Mouse (Mus musculus) embryonic facial prominence, embryonic 15.5 days (tissue): Measurements from ENCODE around the gene Cntnap5a. TPM values are rescaled to one million over a fixed set of nuclear protein-coding genes. Genes with fewer than 3 reads are reported as not detected.

Source experiments
- ATAC-seq: fragments of 200-750 bp; cut with Nextera tagmentation; 2 replicates; pipeline ENCODE4 v1.8.0; 2017; ENCODE audit warnings: low read depth, moderate TSS enrichment; ENCODE audit not compliant: insufficient number of reproducible peaks, low FRiP score, low TSS enrichment
- H3K27ac ChIP-seq: fragments of 300-500 bp; sonication (generic); replicated peaks from 2 replicates; pipeline ENCODE4 v1.5.1; 2015; ENCODE audit warnings: mild to moderate bottlenecking, inconsistent platforms
- H3K27me3 ChIP-seq: fragments of 300-500 bp; sonication (generic); 2 replicates; pipeline ENCODE4 v1.6.1; 2015; ENCODE audit warnings: inconsistent platforms
- H3K36me3 ChIP-seq: fragments of 300-500 bp; sonication (generic); 2 replicates; pipeline ENCODE4 v1.6.1; 2015; ENCODE audit warnings: mild to moderate bottlenecking, inconsistent platforms
- H3K4me1 ChIP-seq: fragments of 300-500 bp; sonication (generic); 2 replicates; pipeline ENCODE4 v1.6.1; 2015; ENCODE audit warnings: inconsistent platforms
- H3K4me2 ChIP-seq: fragments of 300-500 bp; sonication (generic); replicated peaks from 2 replicates; pipeline ENCODE4 v1.6.1; 2015; ENCODE audit warnings: mild to moderate bottlenecking, inconsistent platforms
- H3K4me3 ChIP-seq: fragments of 300-500 bp; sonication (generic); replicated peaks from 2 replicates; pipeline ENCODE4 v1.5.1; 2015; ENCODE audit warnings: mild to moderate bottlenecking, inconsistent platforms
- H3K9ac ChIP-seq: fragments of 300-500 bp; sonication (generic); 2 replicates; pipeline ENCODE4 v1.6.1; 2015; ENCODE audit warnings: inconsistent platforms
- H3K9me3 ChIP-seq: fragments of 300-500 bp; sonication (generic); replicated peaks from 2 replicates; pipeline ENCODE4 v1.6.1; 2016; ENCODE audit warnings: inconsistent platforms
- microRNA-seq: library from miRNA; unstranded; fragments of <30 nt; microRNA quantifications from one replicate; pipeline ENCODE4, GENCODE M21; 2016; ENCODE audit warnings: borderline number of aligned reads
- polyA plus RNA-seq: library from polyadenylated mRNA; unstranded; fragments of >200 nt; fragmentation: Nextera tagmentation; extraction: Ambion mirVana; gene quantifications from 2 replicates; pipeline ENCODE4 v1.2.1, GENCODE M21; 2015

The Cntnap5a gene
- polyA plus RNA-seq, 1 experiment from 2014 or later = 0.04 TPM

DNA sequence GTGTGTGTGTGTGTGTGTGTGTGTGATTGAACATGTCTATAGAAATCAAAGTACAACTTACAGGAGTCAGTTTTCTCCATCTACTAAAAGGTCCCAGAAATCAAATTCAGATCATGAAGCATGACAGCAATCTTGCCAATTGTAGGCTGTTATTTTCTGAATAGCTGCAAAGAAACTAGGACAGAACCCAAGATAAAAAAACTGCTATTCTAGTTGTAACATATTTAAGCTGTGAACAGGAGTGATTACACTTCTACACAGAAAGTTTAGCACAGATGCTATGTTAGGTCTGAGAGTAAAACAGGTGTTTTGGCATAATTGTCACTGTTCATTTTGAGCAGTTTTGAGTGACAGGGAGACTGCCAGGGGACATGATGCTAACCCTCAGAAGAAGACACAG is 931.7 kb downstream of the Cntnap5a start:
- Histone ChIP-seq H3K27me3 (no peaks in the 10 kb centered on the region), H3K4me1 (no peaks in the 10 kb centered on the region), H3K9ac (no peak overlapping the region), H3K36me3 (no peaks in the 10 kb centered on the region), H3K27ac (no peak overlapping the region), H3K4me2 (no peak overlapping the region), H3K9me3 (no peaks in the 10 kb centered on the region), H3K4me3 (no peak overlapping the region)
- ATAC-seq = no peak

Small RNA genes lying within 50 kb of the gene (microRNA-seq; reads per million reads assigned to microRNA genes)
- gene Gm23393 = not detected
